Mouse (Mus musculus) olfactory bulb, adult 2 months (tissue): Measurements from ENCODE around the gene Olfr68.

Experiments used
- CTCF ChIP-seq: fragments of 200-500 bp; IDR thresholded peaks from 2 replicates; pipeline ENCODE4 v1.5.1; 2012; ENCODE audit warnings: low read depth, mild to moderate bottlenecking, low read length, moderate library complexity; ENCODE audit not compliant: insufficient read depth
- POLR2A ChIP-seq: fragments of 200-500 bp; IDR thresholded peaks from 2 replicates; pipeline ENCODE4 v1.6.1; 2012; ENCODE audit warnings: mild to moderate bottlenecking, low read depth, low read length, moderate library complexity; ENCODE audit not compliant: insufficient read depth

- TF ChIP-seq POLR2A (no peak), CTCF (no peak)
Observed at GRCm38 (mm10) chr7:103825536-103826254, 46.2 kb upstream of the Olfr68 start.
